Mouse (Mus musculus) thymus, postnatal 4 days (tissue): ENCODE data around the gene Ssty2.
"Not testable (repeated sequence)": the region's sequence is repeated elsewhere in the genome, so short reads cannot be mapped to it uniquely, and the experiment has no call there.

ENCODE experiments used
- DNase-seq: peaks from one replicate; pipeline ENCODE4 v3.0.0; 2021

Ssty2 gene

GRCm38 (mm10) chrY:67047972-67048371 is at the start of gene Ssty2:
Gene Ssty2, minus strand, starts transcription at chrY:67048072.
- DNase-seq = not testable (repeated sequence)
